Mouse (Mus musculus) CH12.LX (cell line): ENCODE results near the gene Pafah2. TPM values are rescaled to one million over a fixed set of nuclear protein-coding genes. Genes with fewer than 3 reads are reported as not detected.
"Not testable (repeated sequence)": the region's sequence is repeated elsewhere in the genome, so short reads cannot be mapped to it uniquely, and the experiment has no call there.

ENCODE experiments used
- DNase-seq: peaks from one replicate; pipeline ENCODE4 v3.0.0-alpha.2; 2013; ENCODE audit errors: extremely low read depth
- H3K27ac ChIP-seq: 2 replicates; pipeline ENCODE4 v1.5.1; 2012; ENCODE audit warnings: low read depth, mild to moderate bottlenecking, control low read depth, moderate library complexity; ENCODE audit not compliant: insufficient read depth
- H3K27me3 ChIP-seq: replicated peaks from 2 replicates; pipeline ENCODE3; 2012; ENCODE audit warnings: inconsistent platforms
- H3K36me3 ChIP-seq, 2 experiments: replicated peaks in 1 of 2; 2 replicates each; pipeline versions ENCODE3 to v1.6.1; 2012; ENCODE audit warnings: inconsistent platforms in 1 of 2, low read length in 1 of 2, mild to moderate bottlenecking in 1 of 2, mixed read lengths in 1 of 2, moderate library complexity in 1 of 2; ENCODE audit not compliant: control insufficient read depth in 1 of 2, insufficient read depth in 1 of 2
- H3K4me1 ChIP-seq, 2 experiments: 2 replicates each; pipeline ENCODE4 v1.6.1; 2012; ENCODE audit warnings: inconsistent platforms in 1 of 2, moderate library complexity in 1 of 2; ENCODE audit not compliant: insufficient read depth in 2 of 2, control insufficient read depth in 1 of 2
- H3K4me2 ChIP-seq: 2 replicates; pipeline ENCODE4 v1.6.1; 2012; ENCODE audit warnings: low read depth, mild to moderate bottlenecking, control low read depth; ENCODE audit not compliant: poor library complexity, insufficient read depth, severe bottlenecking
- H3K4me3 ChIP-seq, 3 experiments: fragments of 150-350 bp in 1 of 3; sonication (generic) in 1 of 3; replicated peaks in 1 of 3; 2 replicates each; pipeline versions ENCODE3 to v1.5.1; 2011 to 2012; ENCODE audit warnings: low read depth in 2 of 3, low read length in 2 of 3, mild to moderate bottlenecking in 2 of 3, moderate library complexity in 2 of 3, control low read depth in 1 of 3, improper control_type of control experiment in 1 of 3, inconsistent platforms in 1 of 3, mixed read lengths in 1 of 3; ENCODE audit not compliant: poor library complexity in 1 of 3
- H3K79me2 ChIP-seq: replicated peaks from 2 replicates; pipeline ENCODE4 v1.6.1; 2012; ENCODE audit warnings: mild to moderate bottlenecking, moderate library complexity; ENCODE audit not compliant: control insufficient read depth, poor library complexity, insufficient read depth, severe bottlenecking; ENCODE audit errors: extremely low read depth
- H3K9ac ChIP-seq: 2 replicates; pipeline ENCODE4 v1.6.1; 2012; ENCODE audit warnings: low read depth, mild to moderate bottlenecking, control low read depth, moderate library complexity; ENCODE audit not compliant: insufficient read depth
- H3K9me3 ChIP-seq: replicated peaks from 2 replicates; pipeline ENCODE3; 2012; ENCODE audit warnings: low read length, inconsistent platforms, mixed read lengths
- ELF1 ChIP-seq: IDR thresholded peaks from 2 replicates; pipeline ENCODE4 v1.6.1; 2014; ENCODE audit warnings: low read depth, mild to moderate bottlenecking, inconsistent platforms, low read length, improper control_type of control experiment
- HCFC1 ChIP-seq: IDR thresholded peaks from 2 replicates; pipeline ENCODE4 v1.6.1; 2012; ENCODE audit warnings: low read depth, mild to moderate bottlenecking, inconsistent platforms, low read length, improper control_type of control experiment
- IRF4 ChIP-seq: IDR thresholded peaks from 2 replicates; pipeline ENCODE4 v1.6.1; 2014; ENCODE audit warnings: low read depth, mild to moderate bottlenecking, inconsistent platforms, low read length, improper control_type of control experiment
- JUN ChIP-seq: IDR thresholded peaks from 2 replicates; pipeline ENCODE4 v1.6.1; 2011; ENCODE audit warnings: low read depth, mild to moderate bottlenecking, low read length, improper control_type of control experiment, moderate library complexity; ENCODE audit not compliant: insufficient read depth
- JUND ChIP-seq: conservative IDR thresholded peaks from 2 replicates; pipeline ENCODE4 v1.6.1; 2011; ENCODE audit warnings: low read depth, low read length, improper control_type of control experiment
- KAT2A ChIP-seq: IDR thresholded peaks from 2 replicates; pipeline ENCODE4 v1.6.1; 2012; ENCODE audit warnings: low read length, improper control_type of control experiment, inconsistent platforms; ENCODE audit not compliant: insufficient replicate concordance
- MXI1 ChIP-seq: IDR thresholded peaks from 2 replicates; pipeline ENCODE4 v1.6.1; 2011; ENCODE audit warnings: mild to moderate bottlenecking, low read depth, low read length, improper control_type of control experiment
- NRF1 ChIP-seq: IDR thresholded peaks from 2 replicates; pipeline ENCODE4 v1.6.1; 2014; ENCODE audit warnings: low read depth, mild to moderate bottlenecking, inconsistent platforms, low read length, improper control_type of control experiment, moderate library complexity
- PAX5 ChIP-seq: IDR thresholded peaks from 2 replicates; pipeline ENCODE4 v1.6.1; 2012; ENCODE audit warnings: low read length, inconsistent platforms, mixed read lengths
- RAD21 ChIP-seq: IDR thresholded peaks from 2 replicates; pipeline ENCODE4 v1.6.1; 2011; ENCODE audit warnings: low read depth, mild to moderate bottlenecking, low read length, improper control_type of control experiment, moderate library complexity
- SIN3A ChIP-seq: IDR thresholded peaks from 2 replicates; pipeline ENCODE4 v1.6.1; 2012; ENCODE audit warnings: low read length, improper control_type of control experiment, inconsistent platforms
- USF2 ChIP-seq: conservative IDR thresholded peaks from 2 replicates; pipeline ENCODE4 v1.6.1; 2011; ENCODE audit warnings: low read depth, low read length, improper control_type of control experiment
- ZC3H11A ChIP-seq: IDR thresholded peaks from 2 replicates; pipeline ENCODE4 v1.6.1; 2012; ENCODE audit warnings: low read depth, mild to moderate bottlenecking, inconsistent platforms, low read length, improper control_type of control experiment
- ZKSCAN1 ChIP-seq: IDR thresholded peaks from 2 replicates; pipeline ENCODE4 v1.6.1; 2012; ENCODE audit warnings: low read depth, inconsistent platforms, low read length, improper control_type of control experiment, borderline replicate concordance
- ZMIZ1 ChIP-seq: IDR thresholded peaks from 2 replicates; pipeline ENCODE4 v1.6.1; 2012; ENCODE audit warnings: low read depth, mild to moderate bottlenecking, inconsistent platforms, low read length, improper control_type of control experiment
- ZNF384 ChIP-seq: IDR thresholded peaks from 2 replicates; pipeline ENCODE4 v1.6.1; 2012; ENCODE audit warnings: low read depth, low read length, improper control_type of control experiment, inconsistent platforms
- dilution Hi-C: fragments of 300-500 bp; cut with MboI; formaldehyde crosslinking; loops from 2 replicates; pipeline ENCODE4 v1.14.3; 2020; ENCODE audit warnings: low sequenced_read_pairs; ENCODE audit not compliant: extremely low pct_unique_long_range_greater_than_20kb, extremely low pct_ligation_motif_present
- in situ Hi-C: fragments of 300-500 bp; cut with MboI; formaldehyde crosslinking; loops from 3 replicates; pipeline ENCODE4 v1.14.3; 2019; ENCODE audit warnings: low sequenced_read_pairs, low pct_ligation_motif_present, low pct_unique_long_range_greater_than_20kb, mixed read lengths
- polyA plus RNA-seq: library from polyadenylated mRNA; unstranded; fragments of >175 nt; gene quantifications from 2 replicates; pipeline ENCODE4 v1.2.1, GENCODE M21; 2012; ENCODE audit warnings: low read depth; ENCODE audit not compliant: insufficient read length
- total RNA-seq, 2 experiments: library from RNA; depleted of rRNA; stranded (reverse); fragments of 300-350 nt in 1 of 2; fragments of >200 nt in 1 of 2; gene quantifications; 2 replicates each; pipeline ENCODE4 v1.2.3; 2012 to 2014

Pafah2 gene
- total and polyA plus RNA-seq, 3 experiments: 8.9 to 10.7 (median 10.4) TPM

- dilution Hi-C loops: no loop called here
- in situ Hi-C loops: no loop called here
- no peak overlapping the region for H3K27ac ChIP-seq
- no peaks in the 10 kb centered on the region for H3K79me2 ChIP-seq
- TF ChIP-seq ZNF384 (no peak), IRF4 (no peak), RAD21 (no peak), ZMIZ1 (no peak), ZKSCAN1 (no peak), USF2 (no peak), ZC3H11A (no peak), JUND (no peak), JUN (no peak), NRF1 (no peak), HCFC1 (no peak), KAT2A (no peak), ELF1 (no peak), SIN3A (no peak), MXI1 (no peak), PAX5 (no peak)
- H3K9me3 ChIP-seq: no peaks in the 10 kb centered on the region
- no peak overlapping the region for H3K4me2 ChIP-seq
- H3K9ac ChIP-seq: no peak overlapping the region
- H3K4me1 ChIP-seq: peaks cover 0 to 21% of the 10 kb centered on the region in 2 experiments; a peak in 2 of 4 replicates
- H3K4me3 ChIP-seq: no peak overlapping the region
- H3K27me3 ChIP-seq: no peaks in the 10 kb centered on the region
- DNase-seq: no peak
- no peaks in the 10 kb centered on the region for H3K36me3 ChIP-seq
Measured at GRCm38 (mm10) chr4:134379510-134379909, 16.6 kb upstream of the Pafah2 start.

DNA sequence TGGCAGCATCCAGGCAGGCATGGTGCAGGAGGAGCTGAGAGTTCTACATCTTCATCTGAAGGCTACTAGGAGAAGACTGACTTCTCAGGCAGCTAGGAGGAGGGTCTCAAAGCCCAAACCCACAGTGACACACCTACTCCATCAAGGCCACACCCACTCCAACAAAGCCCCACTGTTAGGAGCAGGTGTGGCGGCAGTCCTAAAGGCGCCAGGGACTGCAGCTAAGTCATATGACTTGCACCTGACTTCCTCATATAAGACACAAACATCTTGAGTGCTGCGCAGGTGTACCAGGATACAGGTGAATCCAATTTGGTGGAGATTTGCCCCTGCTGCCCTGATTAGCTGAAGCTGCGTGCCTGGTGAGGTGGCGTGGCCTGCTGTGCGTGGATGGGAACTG, 12.4 kb upstream of the Pafah2 start, which contains the start of gene Extl1:
Gene Extl1 (minus strand): TSS at position 101 of the 400 bp plus-strand sequence.
- H3K4me2 ChIP-seq, DNase-seq, in situ Hi-C loops, H3K9me3 ChIP-seq, dilution Hi-C loops, H3K9ac ChIP-seq, H3K36me3 ChIP-seq, H3K27me3 ChIP-seq, H3K4me3 ChIP-seq, H3K27ac ChIP-seq, H3K79me2 ChIP-seq: not testable (repeated sequence)
- H3K4me1 ChIP-seq: peaks cover 0 to 16% of the 10 kb centered on the region in 2 experiments; a peak in 2 of 4 replicates
